Comparison of ENCODE assay signal across 8 mouse cellular contexts in genomic region chr1:88094941-88095492, GRCm38 (mm10). TPM values are rescaled to one million over a fixed set of nuclear protein-coding genes. Genes with fewer than 3 reads are reported as not detected.
DNase-seq lines count a peak whose midpoint lies in the region; ATAC-seq and TF ChIP-seq lines count a peak whose summit lies in the region.

Gene Ugt1a7c (plus strand): TSS chr1:88095062.

- H3K36me3 ChIP-seq in forebrain, embryonic 10.5 days (replicated peaks), result no peaks in the 10 kb centered on the region
- H3K36me3 ChIP-seq in forebrain, embryonic 16.5 days (ENCODE audit: control insufficient read depth, insufficient read depth), result no peaks in the 10 kb centered on the region
- no peaks in the 10 kb centered on the region for H3K36me3 ChIP-seq in limb, embryonic 12.5 days

- WGBS in forebrain, embryonic 10.5 days, result 73% methylated on average over 10 of the region's 10 CpGs
- WGBS in forebrain, embryonic 16.5 days, result 65% methylated on average over 10 of the region's 10 CpGs
- 8% methylated on average over 10 of the region's 10 CpGs for WGBS in limb, embryonic 12.5 days

- H3K27ac ChIP-seq in forebrain, embryonic 10.5 days, result peak within 1 kb of the TSS; percentile 53; the same call in 1 of the 2 replicates
- H3K27ac ChIP-seq in forebrain, embryonic 16.5 days (ENCODE audit: low read length), result no peak within 1 kb of the TSS
- peak within 1 kb of the TSS; percentile 83 for H3K27ac ChIP-seq in limb, embryonic 12.5 days

- CTCF ChIA-PET in Patski (lab: Charles Lee), result interaction anchor here (1.0 kb wide), 1 partner anchor 193 kb away, joined by 4 read pairs; no protein-coding TSS in a partner anchor

- no peaks in the 10 kb centered on the region for H3K9me3 ChIP-seq in forebrain, embryonic 10.5 days
- H3K9me3 ChIP-seq in forebrain, embryonic 16.5 days (ENCODE audit: control insufficient read depth, low read length), result no peaks in the 10 kb centered on the region
- H3K9me3 ChIP-seq in limb, embryonic 12.5 days, result no peaks in the 10 kb centered on the region

- ATAC-seq in forebrain, embryonic 16.5 days, result no peak
- no peak for ATAC-seq in Patski
- ATAC-seq in limb, embryonic 12.5 days (ENCODE audit: insufficient number of reproducible peaks, insufficient read depth, low FRiP score, low TSS enrichment, low read depth), result no peak
- no peak for ATAC-seq in inflammation-experienced regulatory T-cells, adult 6 months

- H3K27me3 ChIP-seq in forebrain, embryonic 10.5 days (ENCODE audit: poor library complexity, severe bottlenecking), result no peaks in the 10 kb centered on the region
- no peaks in the 10 kb centered on the region for H3K27me3 ChIP-seq in forebrain, embryonic 16.5 days (replicated peaks; ENCODE audit: control insufficient read depth, insufficient read depth, low read length)
- no peaks in the 10 kb centered on the region for H3K27me3 ChIP-seq in Patski
- no peaks in the 10 kb centered on the region for H3K27me3 ChIP-seq in limb, embryonic 12.5 days

- in situ Hi-C loops in Patski (cut with MboI; ENCODE audit: low pct_unique_long_range_greater_than_20kb), result no loop called here

- TF ChIP-seq CTCF in Patski (IDR thresholded peaks at IDR 0.05), result no peak

- intact Hi-C loops in heart, postnatal 10 days (cut with DNase I), result no loop called here

- POLR2A ChIA-PET in Patski (lab: Charles Lee), result no interaction called here

- no peak within 1 kb of the TSS for H3K4me2 ChIP-seq in forebrain, embryonic 16.5 days (ENCODE audit: low read length)
- H3K4me2 ChIP-seq in limb, embryonic 12.5 days, result peak within 1 kb of the TSS; percentile 43

- no peak within 1 kb of the TSS for H3K9ac ChIP-seq in forebrain, embryonic 16.5 days (replicated peaks; ENCODE audit: low read depth, low read length)
- peak within 1 kb of the TSS; percentile 12; the same call in 1 of the 2 replicates for H3K9ac ChIP-seq in limb, embryonic 12.5 days (replicated peaks)

- no peak for DNase-seq in forebrain, embryonic 10.5 days (ENCODE audit: extremely low spot score, low spot score)
- peak; percentile 55 for DNase-seq in Patski (ENCODE audit: low read depth, low spot score)
- DNase-seq in heart, postnatal 10 days, result peak; percentile 42 to 55
- DNase-seq in neural tube, embryonic 10.5 days (ENCODE audit: extremely low spot score, low spot score), result peak; percentile 14
- DNase-seq in adrenal gland, adult 2 months, result no peak

- H3K4me1 ChIP-seq in forebrain, embryonic 10.5 days, result peaks cover 3% of the 10 kb centered on the region; the same call in 1 of the 2 replicates
- H3K4me1 ChIP-seq in forebrain, embryonic 16.5 days (replicated peaks; ENCODE audit: control insufficient read depth, insufficient read depth, low read length), result no peaks in the 10 kb centered on the region
- peaks cover 13% of the 10 kb centered on the region for H3K4me1 ChIP-seq in limb, embryonic 12.5 days (replicated peaks)

- H3K4me3 ChIP-seq in forebrain, embryonic 10.5 days, result no peak within 1 kb of the TSS
- no peak within 1 kb of the TSS for H3K4me3 ChIP-seq in forebrain, embryonic 16.5 days (replicated peaks; ENCODE audit: low read length)
- no peak within 1 kb of the TSS for H3K4me3 ChIP-seq in limb, embryonic 12.5 days (replicated peaks)

RNA-seq across cellular contexts. Expression of gene Ugt1a7c, which starts in this region (rescaled TPM):
- polyA plus RNA-seq in forebrain, embryonic 10.5 days (2016; fragmentation: Nextera tagmentation; extraction: Ambion mirVana), result 0.32 and 0.34 TPM in 2 replicates
- 1.2 and 1.4 TPM in 2 replicates for polyA plus RNA-seq in forebrain, embryonic 16.5 days (2015; fragmentation: Nextera tagmentation; extraction: Ambion mirVana)
- polyA plus RNA-seq in Patski (2021), result 46.3 TPM
- total RNA-seq in heart, postnatal 10 days (2021), result 1 to 10 TPM; 1.3 to 1.7 TPM
- 0.54 and 1.3 TPM in 2 replicates for polyA plus RNA-seq in limb, embryonic 12.5 days (2016; fragmentation: Nextera tagmentation; extraction: Ambion mirVana)
- total RNA-seq in adrenal gland, adult 2 months (2021), result 1 to 10 TPM; 1.8 to 2.7 TPM
- 0.50 and 1.2 TPM in 2 replicates for polyA plus RNA-seq in adrenal gland, adult 2 months (2012; rRNA removed)
- polyA plus RNA-seq in inflammation-experienced regulatory T-cells, adult 6 months (2017; shearing (Covaris generic)), result 1 to 10 TPM in 2 of 3 experiments, under 1 TPM in 1; 0.20 to 1.9 (median 1.5) TPM

Comparison
In these comparisons a context has a peak if more than half of its experiments do, and no peak if none do; other contexts are left out.
1. RNA of gene Ugt1a7c (polyA plus RNA-seq): 46.3 TPM in Patski (single experiment); 0.20 to 1.9 TPM in inflammation-experienced regulatory T-cells, adult 6 months, 1.2 to 1.4 TPM in forebrain, embryonic 16.5 days, 0.50 to 1.2 TPM in adrenal gland, adult 2 months, 0.54 to 1.3 TPM in limb, embryonic 12.5 days and 0.32 to 0.34 TPM in forebrain, embryonic 10.5 days; every median in the first group is over 10 times any median in the second.
2. DNase-seq: peak in Patski (single experiment), heart, postnatal 10 days (2 of 2) and neural tube, embryonic 10.5 days (single experiment); none in forebrain, embryonic 10.5 days (single experiment) and adrenal gland, adult 2 months (single experiment).